Mouse (Mus musculus) 416B (cell line): ENCODE data around the gene Thumpd2.

Experiments used
- DNase-seq: peaks from one replicate; pipeline ENCODE4 v3.0.0; 2011; ENCODE audit warnings: low read depth

Thumpd2 gene

GRCm38 (mm10) chr17:81032957-81033356 lies 31.9 kb downstream of the Thumpd2 start:
- DNase-seq = no peak

DNA sequence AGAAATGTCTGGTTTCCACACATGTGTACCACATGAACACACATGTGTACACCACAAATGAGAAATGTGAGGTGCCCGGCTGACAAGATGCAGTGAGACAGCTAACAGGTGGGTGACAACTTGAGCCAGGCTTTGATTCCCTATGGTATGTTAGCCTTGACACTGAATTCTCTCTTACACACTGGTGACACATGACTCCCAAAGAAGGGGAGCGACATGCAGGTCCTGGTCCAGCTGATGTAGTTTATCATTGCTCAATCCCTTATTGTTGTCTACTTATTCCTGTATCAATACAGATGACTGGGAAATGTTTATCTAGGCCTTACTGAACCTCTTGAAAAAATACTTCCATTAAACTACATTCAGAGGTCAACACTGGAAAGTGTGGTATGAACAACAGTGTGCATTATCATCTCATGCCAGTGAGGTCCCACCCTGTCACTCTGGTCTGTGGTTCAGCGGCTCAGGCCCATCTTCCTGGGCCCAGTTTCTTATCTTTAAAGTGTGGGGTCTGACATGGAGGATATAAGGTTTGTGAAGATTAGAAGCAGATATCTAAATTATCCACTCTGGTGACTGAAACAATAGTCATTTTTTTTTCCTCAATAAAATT lies 32.9 kb downstream of the Thumpd2 start:
- DNase-seq = no peak

DNA sequence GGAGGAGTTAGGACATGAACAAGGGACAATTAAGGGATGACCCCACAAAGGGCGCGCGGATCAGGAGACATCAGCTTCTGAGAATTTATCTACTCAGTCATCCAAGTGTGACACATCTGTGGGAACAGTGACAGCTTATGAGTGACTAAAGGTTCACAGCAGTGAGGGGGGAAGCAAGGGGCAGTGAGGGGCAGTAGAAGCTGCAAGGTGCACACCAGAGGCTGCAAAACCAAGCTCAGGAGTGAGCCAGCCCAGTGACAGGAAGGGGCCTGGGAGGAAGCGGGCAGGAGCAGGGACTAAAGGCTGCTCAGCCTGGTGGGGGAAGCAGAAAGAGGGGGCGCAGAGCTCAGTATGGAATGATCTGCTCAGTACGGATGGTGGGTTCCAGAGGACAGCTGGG lies 37.6 kb downstream of the Thumpd2 start:
- no peak for DNase-seq

GRCm38 (mm10) chr17:81017132-81017531 lies 47.8 kb downstream of the Thumpd2 start:
- peak; percentile 10 for DNase-seq

- DNase-seq = peak; percentile 58
Observed at GRCm38 (mm10) chr17:81015814-81016447, 49.0 kb downstream of the Thumpd2 start.

- no peak for DNase-seq
Observed at GRCm38 (mm10) chr17:81010844-81011685, 53.8 kb downstream of the Thumpd2 start.

DNA sequence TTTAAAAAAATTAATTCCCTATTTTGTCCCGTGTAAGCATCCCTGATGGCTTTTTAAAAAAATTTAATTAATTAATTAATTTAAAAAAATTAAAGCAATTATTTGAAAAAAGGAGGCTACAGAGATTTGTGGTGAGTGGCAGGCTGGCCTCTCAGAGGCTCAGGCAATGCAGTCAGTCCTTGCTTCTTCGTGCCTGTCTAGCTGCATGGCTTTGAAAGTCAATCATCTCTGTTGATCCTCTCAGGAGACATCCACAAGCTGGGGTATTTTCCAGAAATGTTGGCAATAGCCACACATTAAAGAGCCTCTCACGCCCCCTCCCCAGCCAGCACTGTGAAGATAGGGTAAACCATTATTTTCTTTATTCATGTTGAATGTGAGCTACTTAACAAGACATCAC lies 54.7 kb downstream of the Thumpd2 start:
- no peak for DNase-seq

- DNase-seq = no peak
Observed at GRCm38 (mm10) chr17:81009112-81009511, 55.8 kb downstream of the Thumpd2 start.

DNA sequence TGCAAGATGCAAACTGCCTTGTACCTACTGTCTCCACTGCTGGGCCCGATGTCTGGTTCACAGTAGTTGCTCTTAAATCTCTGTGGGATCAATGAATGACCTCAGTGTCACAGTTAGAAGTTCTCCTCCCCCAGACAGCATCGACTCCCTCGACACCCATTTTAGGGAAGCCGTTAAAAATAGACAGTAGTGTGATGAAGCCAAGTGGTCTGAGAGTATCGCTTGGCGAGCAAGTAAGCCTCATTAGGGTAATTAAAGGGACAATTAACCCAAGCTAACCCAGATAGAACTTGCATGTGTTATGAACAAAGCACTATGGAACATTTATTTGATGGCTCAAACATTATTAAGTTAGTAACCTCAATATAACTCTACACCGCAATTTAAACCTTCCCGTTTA lies 59.6 kb downstream of the Thumpd2 start:
- no peak for DNase-seq

DNA sequence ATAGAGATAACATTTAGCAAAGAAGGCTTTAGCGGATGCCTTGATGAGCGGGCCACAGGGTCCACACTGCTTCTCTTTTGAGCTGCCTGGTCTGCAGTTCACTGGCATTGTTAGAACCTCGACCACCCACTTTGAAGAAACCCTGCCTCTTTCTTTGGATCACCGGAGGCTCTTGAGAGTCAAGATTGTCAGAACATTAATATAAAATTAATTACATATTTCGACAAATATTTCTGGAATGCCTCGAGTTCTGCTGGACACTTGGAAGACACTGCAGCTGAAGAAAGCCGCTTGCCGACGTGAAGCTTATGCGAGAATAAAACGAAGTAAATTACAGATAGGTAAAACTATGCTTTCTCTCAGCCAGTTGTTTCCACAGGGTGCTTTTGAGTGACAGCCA lies 60.4 kb downstream of the Thumpd2 start:
- DNase-seq = no peak

DNA sequence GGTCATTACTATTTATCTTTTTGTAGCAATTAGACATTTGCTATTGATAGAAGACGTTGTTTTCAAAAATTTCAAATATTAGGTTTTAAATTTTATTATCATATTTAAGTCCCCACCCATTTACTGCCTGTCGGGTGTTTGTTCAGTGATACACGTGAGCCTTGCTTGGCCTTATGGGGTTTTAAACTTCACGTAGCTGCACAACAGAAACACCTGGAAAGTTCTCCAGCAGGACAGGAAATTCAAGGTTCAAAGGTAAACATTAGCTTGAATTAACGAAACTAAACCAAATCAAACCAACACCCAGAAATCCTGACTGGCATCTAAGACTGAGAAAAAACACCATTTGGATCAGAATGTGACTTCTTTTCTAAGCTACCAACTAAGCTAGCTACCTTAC lies 62.8 kb downstream of the Thumpd2 start:
- no peak for DNase-seq

GRCm38 (mm10) chr17:81001647-81002046 lies 63.2 kb downstream of the Thumpd2 start:
- no peak for DNase-seq

DNA sequence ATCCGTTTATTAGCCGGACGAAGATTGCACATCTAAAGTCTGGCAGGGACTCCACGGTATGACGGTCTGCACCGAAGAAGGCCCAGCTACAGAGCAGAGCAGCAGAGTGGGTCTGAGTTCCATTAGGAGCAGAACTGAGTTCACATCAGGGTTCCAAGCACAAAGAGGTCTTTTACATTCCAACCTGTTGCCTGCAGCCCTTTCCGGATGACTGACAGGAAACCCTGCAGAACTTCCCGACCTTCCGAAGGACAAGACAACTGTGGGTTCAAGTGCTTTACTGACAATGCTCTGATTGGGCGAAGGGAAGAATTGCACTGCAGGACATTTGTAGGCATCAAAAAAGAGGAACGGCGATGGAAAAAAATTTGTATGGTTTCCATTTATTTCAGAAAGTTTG lies 63.9 kb downstream of the Thumpd2 start:
- DNase-seq = no peak

DNA sequence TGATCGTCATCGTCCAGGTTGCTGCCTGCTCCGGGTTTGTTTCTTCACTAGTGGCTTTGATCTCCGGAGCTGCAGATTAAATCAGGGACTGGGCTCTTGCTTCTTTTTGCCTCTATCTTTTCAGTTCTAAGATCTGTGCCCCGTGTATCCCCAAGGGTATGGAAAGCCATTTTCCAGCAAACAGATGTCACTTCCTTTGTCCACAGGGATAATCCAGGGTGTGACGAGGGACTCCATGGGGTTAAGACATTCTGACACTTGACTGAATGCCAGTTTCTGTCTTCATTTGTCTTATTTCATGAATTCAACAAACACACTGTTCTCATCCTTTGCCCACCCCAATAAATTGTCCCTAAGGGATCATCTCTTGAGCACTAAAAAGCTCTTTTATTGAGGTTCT lies 65.9 kb downstream of the Thumpd2 start:
- DNase-seq = no peak

- peak; percentile 68 for DNase-seq
Observed at GRCm38 (mm10) chr17:80997226-80997625, 67.7 kb downstream of the Thumpd2 start.

DNA sequence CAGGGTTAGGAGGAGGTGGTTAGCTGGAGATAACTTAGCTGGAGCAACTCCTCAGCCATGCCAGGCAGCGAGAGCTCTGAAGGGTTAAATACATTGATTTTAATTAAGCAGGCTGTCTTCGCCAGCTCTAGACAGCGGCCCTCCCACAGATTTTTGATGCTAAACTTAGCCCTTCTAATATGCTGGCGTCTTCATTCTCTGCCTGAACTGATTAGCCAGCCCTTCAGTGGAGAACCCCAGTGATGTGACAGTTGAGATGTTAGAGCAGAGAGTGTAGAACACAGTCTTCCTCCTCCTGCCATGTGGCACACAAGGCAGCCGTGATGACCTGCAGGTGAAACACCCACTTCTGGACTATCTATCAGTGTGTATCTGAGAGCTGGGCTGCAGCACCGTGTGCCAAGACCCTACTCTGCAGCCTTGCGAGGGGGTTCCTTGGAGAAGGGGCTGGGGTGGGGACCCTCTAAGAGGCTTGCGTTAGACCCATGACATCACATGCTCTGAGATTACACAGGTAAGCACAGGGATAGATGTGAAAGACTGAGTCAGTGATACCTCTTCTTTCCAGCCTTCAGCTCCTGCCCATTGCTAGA lies 73.3 kb downstream of the Thumpd2 start:
- no peak for DNase-seq

DNA sequence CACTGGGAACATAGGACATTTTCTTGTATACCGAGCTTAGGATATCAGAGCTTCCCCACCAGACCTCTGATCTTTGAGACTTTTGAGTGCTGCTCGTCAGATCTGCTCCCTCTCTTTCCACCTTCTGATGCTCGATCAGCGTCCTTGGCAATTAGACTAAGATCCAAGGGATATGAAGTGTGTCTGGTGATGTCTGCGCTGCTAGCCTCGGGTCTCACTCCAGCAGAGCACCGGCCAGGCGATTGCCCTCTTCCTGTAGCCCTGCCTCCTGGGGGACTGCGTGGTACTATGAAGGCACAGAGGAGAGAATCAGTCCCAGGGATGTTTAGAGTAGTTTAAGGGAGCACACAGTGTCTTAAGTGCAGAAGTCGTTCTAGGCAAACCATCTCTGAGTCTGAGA lies 81.9 kb downstream of the Thumpd2 start:
- no peak for DNase-seq

DNA sequence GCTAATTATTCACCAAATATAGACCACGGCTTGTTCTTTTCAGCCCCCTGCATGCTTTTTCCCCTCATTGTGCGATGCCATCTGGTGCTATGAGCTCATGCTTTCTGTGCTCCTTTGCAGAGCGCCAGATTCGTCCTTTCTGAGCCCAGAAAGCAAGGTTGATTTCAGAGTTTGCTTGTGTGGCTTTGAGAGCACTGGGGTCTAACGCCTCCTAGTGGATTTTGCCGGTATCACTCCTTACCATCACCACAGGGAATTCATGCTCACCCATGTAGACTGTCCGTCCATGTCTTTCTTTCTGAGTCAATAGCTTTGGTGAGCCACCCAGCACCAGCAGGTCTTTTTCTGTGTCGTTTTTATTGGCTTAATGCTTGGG lies 82.5 kb downstream of the Thumpd2 start:
- DNase-seq = peak; percentile 41

GRCm38 (mm10) chr17:80981721-80982411 lies 83.0 kb downstream of the Thumpd2 start:
- DNase-seq = peak; percentile 14

GRCm38 (mm10) chr17:80980096-80980495 lies 84.8 kb downstream of the Thumpd2 start:
- no peak for DNase-seq

DNA sequence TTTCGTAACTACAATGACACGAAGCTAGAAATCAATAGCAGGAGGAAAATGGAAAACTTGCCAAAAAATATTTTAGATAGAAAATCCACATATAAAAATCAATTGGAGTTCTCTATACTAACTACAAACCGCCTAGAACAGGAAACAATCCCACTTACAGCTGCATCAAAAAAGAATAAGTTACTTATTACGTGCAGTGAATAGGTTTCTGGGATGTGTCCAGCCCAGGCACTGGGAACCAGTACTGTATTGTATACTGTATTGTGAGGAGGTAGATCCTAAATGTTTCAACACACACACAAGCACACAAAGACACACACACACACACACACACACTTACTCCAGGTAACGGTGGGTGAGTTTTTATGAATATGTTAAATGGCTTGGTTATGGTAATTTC lies 87.6 kb downstream of the Thumpd2 start:
- no peak for DNase-seq
